Mouse (Mus musculus): ENCODE measurements around the gene Ppil1.

GRCm38 (mm10) chr17:29251608-29252390 is 12.2 kb downstream of the Ppil1 start:
- TF ChIP-seq POLR2A (IDR thresholded peaks at IDR 0.05; ENCODE audit: insufficient read length, low read depth) (no peak), TCF3 (IDR thresholded peaks at IDR 0.05; ENCODE audit: insufficient read length, low read depth) (no peak), POLR2AphosphoS2 (IDR thresholded peaks at IDR 0.05; ENCODE audit: insufficient read length, low read depth) (no peak), SRF (IDR thresholded peaks at IDR 0.05; ENCODE audit: control insufficient read depth, insufficient read length, low read depth) (no peak), CEBPB (IDR thresholded peaks at IDR 0.05; ENCODE audit: insufficient read depth, poor library complexity, severe bottlenecking) (no peak), MYOD1 (IDR thresholded peaks at IDR 0.05; ENCODE audit: control insufficient read depth in 1 of 3, insufficient read length in 2 of 3, low read depth in 2 of 3) (peak in 2 of 3 experiments; percentile 71 to 84), MYOG (IDR thresholded peaks at IDR 0.05; ENCODE audit: control insufficient read depth in 1 of 3, insufficient read depth in 1 of 3, insufficient read length in 2 of 3, low read depth in 2 of 3) (peak; percentile 11 to 79 (median 71)), USF1 (IDR thresholded peaks at IDR 0.05; ENCODE audit: low read depth) (no peak), E2F4 (IDR thresholded peaks at IDR 0.05; ENCODE audit: insufficient read depth) (no peak), MAX (IDR thresholded peaks at IDR 0.05; ENCODE audit: low read depth) (no peak), TCF12 (IDR thresholded peaks at IDR 0.05; ENCODE audit: insufficient read depth, poor library complexity, severe bottlenecking) (no peak)

Measured in myocyte (in vitro differentiated cells).